Comparison of ENCODE assay signal across 22 mouse cellular contexts in genomic region chrX:11716773-11717172, GRCm38 (mm10).
DNase-seq lines count a peak whose midpoint lies in the region; ATAC-seq and TF ChIP-seq lines count a peak whose summit lies in the region.
"Had no signal": no experiment of that assay in that cellular context is flagged by ENCODE, and none has a peak within 500 bp of the region (broad histone marks: within the 10 kb centered on the region; RNA-seq: fewer than 3 reads in every experiment).

No protein-coding gene starts in this region.

- TF ChIP-seq CTCF in cerebellum, adult 2 months (IDR thresholded peaks at IDR 0.05; ENCODE audit: borderline replicate concordance, insufficient read depth, low read depth, low read length), result no peak

- no peak overlapping the region for H3K27ac ChIP-seq in cerebellum, adult 2 months (ENCODE audit: insufficient read depth, low read length)
- H3K27ac ChIP-seq: embryonic facial prominence, embryonic 10.5 days; embryonic facial prominence, embryonic 12.5 days; forebrain, embryonic 13.5 days; forebrain, embryonic 15.5 days had no signal

- no peaks in the 10 kb centered on the region for H3K27me3 ChIP-seq in cerebellum, adult 2 months (ENCODE audit: control insufficient read depth, insufficient read depth, low read length)
- H3K27me3 ChIP-seq: CH12.LX; embryonic facial prominence, embryonic 12.5 days; forebrain, embryonic 13.5 days; forebrain, embryonic 15.5 days; Patski had no signal

- H3K4me3 ChIP-seq in cerebellum, adult 2 months (replicated peaks; ENCODE audit: insufficient read depth, low read depth, low read length), result no peak overlapping the region
- H3K4me3 ChIP-seq: embryonic facial prominence, embryonic 10.5 days; embryonic facial prominence, embryonic 12.5 days; forebrain, embryonic 13.5 days; forebrain, embryonic 15.5 days had no signal

- 0 out of 2 replicates have a peak, but pooled peaks cover 2% of the 10 kb centered on the region for H3K4me1 ChIP-seq in cerebellum, adult 2 months (ENCODE audit: control insufficient read depth, insufficient read depth, low read length)
- H3K4me1 ChIP-seq: embryonic facial prominence, embryonic 10.5 days; embryonic facial prominence, embryonic 12.5 days; forebrain, embryonic 13.5 days; forebrain, embryonic 15.5 days had no signal

- ATAC-seq in common myeloid progenitor, adult 5-6 weeks (replicated peaks; ENCODE audit: low read depth, poor library complexity, severe bottlenecking), result peak; percentile 87
- ATAC-seq in megakaryocyte progenitor cell, adult 5-6 weeks (replicated peaks; ENCODE audit: poor library complexity), result peak; percentile 80
- ATAC-seq: activated CD4-positive, CD25-positive, alpha-beta regulatory T cell, adult 4 months; forebrain, embryonic 13.5 days; forebrain, embryonic 15.5 days; forebrain, postnatal 0 days; Patski had no signal

- no peak for TF ChIP-seq POLR2A in cerebellum, adult 2 months (IDR thresholded peaks at IDR 0.05; ENCODE audit: borderline replicate concordance, insufficient read depth, low read length)

- peak; percentile 50 for DNase-seq in 416B (ENCODE audit: low read depth)
- DNase-seq in cerebellum, adult 2 months, result no peak
- DNase-seq in frontal cortex, postnatal 25 days (ENCODE audit: low spot score in 2 of 2), result no peak
- DNase-seq: adrenal gland, adult 8-10 months; adrenal gland, postnatal 14 days; adrenal gland, postnatal 36 days; B cell, adult 2 months; cerebellum, adult 11-12 months; cerebellum, adult 8-10 months; cerebellum, adult 9-11 months; cerebellum, postnatal 14 days; cerebellum, postnatal 36 days; forebrain, postnatal 0 days had no signal

- WGBS in cerebellum, adult 2 months, result 92% methylated on average over 8 of the region's 8 CpGs
